Mouse (Mus musculus) E14TG2a.4 (cell line): ENCODE data around the gene Gm10721.
"Not testable (repeated sequence)": the region's sequence is repeated elsewhere in the genome, so short reads cannot be mapped to it uniquely, and the experiment has no call there.

Source experiments
- H3K27me3 ChIP-seq: 2 replicates; pipeline ENCODE4 v1.6.1; 2014; ENCODE audit warnings: low read length, control low read depth; ENCODE audit not compliant: insufficient read depth
- H3K36me3 ChIP-seq: 2 replicates; pipeline ENCODE4 v1.6.1; 2014; ENCODE audit warnings: low read length, control low read depth; ENCODE audit not compliant: insufficient read depth
- H3K4me1 ChIP-seq: replicated peaks from 2 replicates; pipeline ENCODE4 v1.6.1; 2014; ENCODE audit warnings: low read depth, low read length, control low read depth
- H3K4me3 ChIP-seq: replicated peaks from 2 replicates; pipeline ENCODE4 v1.5.1; 2014; ENCODE audit warnings: mild to moderate bottlenecking, low read length
- H3K9me3 ChIP-seq: 2 replicates; pipeline ENCODE4 v1.6.1; 2014; ENCODE audit warnings: low read length, control low read depth
- NANOG ChIP-seq: IDR thresholded peaks from 2 replicates; pipeline ENCODE4 v1.6.1; 2014; ENCODE audit warnings: borderline replicate concordance, low read length, mixed read lengths

Gm10721 gene

DNA sequence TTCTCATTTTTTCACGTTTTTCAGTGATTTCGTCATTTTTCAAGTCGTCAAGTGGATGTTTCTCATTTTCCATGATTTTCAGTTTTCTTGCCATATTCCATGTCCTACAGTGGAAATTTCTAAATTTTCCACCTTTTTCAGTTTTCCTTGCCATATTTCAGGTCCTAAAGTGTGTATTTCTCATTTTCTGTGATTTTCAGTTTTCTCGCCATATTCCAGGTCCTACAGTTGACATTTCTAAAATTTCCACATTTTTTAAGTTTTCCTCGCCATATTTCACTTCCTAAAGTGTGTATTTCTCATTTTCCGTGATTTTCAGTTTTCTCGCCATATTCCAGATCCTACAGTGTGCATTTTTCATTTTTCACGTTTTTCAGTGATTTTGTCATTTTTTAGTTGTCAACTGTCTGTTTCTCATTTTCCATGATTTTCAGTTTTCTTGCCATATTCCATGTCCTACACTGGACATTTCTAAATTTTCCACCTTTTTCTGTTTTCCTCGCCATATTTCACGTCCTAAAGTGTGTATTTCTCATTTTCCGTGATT, at the start of gene Gm10721:
Gene Gm10721 (plus strand): TSS at position 408 of the 547 bp plus-strand sequence.
- H3K27me3 ChIP-seq, H3K4me3 ChIP-seq, H3K9me3 ChIP-seq, H3K36me3 ChIP-seq, H3K4me1 ChIP-seq: not testable (repeated sequence)

DNA sequence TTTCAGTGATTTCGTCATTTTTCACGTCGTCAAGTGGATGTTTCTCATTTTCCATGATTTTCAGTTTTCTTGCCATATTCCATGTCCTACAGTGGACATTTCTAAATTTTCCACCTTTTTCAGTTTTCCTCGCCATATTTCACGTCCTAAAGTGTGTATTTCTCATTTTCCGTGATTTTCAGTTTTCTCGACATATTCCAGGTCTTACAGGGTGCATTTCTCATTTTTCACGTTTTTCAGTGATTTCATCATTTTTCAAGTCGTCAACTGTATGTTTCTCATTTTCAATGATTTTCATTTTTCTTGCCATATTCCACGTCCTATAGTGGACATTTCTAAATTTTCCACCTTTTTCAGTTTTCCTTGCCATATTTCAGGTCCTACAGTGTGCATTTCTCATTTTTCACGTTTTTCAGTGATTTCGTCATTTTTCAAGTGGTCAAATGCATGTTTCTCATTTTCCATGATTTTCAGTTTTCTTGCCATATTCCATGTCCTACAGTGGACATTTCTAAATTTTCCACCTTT, 12.4 kb upstream of the Gm10721 start, which contains the start of gene Gm10722:
Gene Gm10722 (plus strand): TSS at position 478 of the 528 bp plus-strand sequence.
- not testable (repeated sequence) for H3K36me3 ChIP-seq, H3K4me3 ChIP-seq, H3K27me3 ChIP-seq, H3K9me3 ChIP-seq, H3K4me1 ChIP-seq

DNA sequence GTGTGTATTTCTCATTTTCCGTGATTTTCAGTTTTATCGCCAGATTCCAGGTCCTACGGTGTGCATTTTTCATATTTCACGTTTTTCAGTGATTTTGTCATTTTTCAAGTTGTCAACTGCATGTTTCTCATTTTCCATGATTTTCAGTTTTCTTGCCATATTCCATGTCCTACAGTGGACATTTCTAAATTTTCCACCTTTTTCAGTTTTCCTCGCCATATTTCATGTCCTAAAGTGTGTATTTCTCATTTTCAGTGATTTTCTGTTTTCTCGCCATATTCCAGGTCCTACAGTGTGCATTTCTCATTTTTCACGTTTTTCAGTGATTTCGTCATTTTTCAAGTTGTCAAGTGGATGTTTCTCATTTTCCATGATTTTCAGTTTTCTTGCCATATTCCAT, 11.9 kb upstream of the Gm10721 start:
- not testable (repeated sequence) for H3K9me3 ChIP-seq, H3K4me1 ChIP-seq, H3K4me3 ChIP-seq, H3K36me3 ChIP-seq, H3K27me3 ChIP-seq

DNA sequence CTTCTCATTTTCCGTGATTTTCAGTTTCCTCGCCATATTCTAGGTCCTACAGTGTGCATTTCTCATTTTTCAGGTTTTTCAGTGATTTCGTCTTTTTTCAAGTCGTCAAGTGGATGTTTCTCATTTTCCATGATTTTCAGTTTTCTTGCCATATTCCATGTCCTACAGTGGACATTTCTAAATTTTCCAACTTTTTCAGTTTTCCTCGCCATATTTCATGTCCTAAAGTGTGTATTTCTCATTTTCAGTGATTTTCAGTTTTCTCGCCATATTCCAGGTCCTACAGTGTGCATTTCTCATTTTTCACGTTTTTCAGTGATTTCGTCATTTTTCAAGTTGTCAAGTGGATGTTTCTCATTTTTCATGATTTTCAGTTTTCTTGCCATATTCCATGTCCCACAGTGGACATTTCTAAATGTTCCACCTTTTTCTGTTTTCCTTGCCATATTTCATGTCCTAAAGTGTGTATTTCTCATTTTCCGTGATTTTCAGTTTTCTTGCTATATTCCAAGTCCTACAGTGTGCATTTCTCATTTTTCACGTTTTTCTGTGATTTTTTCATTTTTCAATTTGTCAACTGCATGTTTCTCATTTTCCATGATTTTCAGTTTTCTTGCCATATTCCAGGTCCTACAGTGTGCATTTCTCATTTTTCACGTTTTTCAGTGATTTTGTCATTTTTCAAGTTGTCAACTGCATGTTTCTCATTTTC, 10.8 kb upstream of the Gm10721 start:
- not testable (repeated sequence) for H3K36me3 ChIP-seq, H3K4me1 ChIP-seq, H3K27me3 ChIP-seq, H3K9me3 ChIP-seq, H3K4me3 ChIP-seq
- TF ChIP-seq NANOG, result 0 out of 2 replicates have a peak, but pooled peaks have one; percentile 21

DNA sequence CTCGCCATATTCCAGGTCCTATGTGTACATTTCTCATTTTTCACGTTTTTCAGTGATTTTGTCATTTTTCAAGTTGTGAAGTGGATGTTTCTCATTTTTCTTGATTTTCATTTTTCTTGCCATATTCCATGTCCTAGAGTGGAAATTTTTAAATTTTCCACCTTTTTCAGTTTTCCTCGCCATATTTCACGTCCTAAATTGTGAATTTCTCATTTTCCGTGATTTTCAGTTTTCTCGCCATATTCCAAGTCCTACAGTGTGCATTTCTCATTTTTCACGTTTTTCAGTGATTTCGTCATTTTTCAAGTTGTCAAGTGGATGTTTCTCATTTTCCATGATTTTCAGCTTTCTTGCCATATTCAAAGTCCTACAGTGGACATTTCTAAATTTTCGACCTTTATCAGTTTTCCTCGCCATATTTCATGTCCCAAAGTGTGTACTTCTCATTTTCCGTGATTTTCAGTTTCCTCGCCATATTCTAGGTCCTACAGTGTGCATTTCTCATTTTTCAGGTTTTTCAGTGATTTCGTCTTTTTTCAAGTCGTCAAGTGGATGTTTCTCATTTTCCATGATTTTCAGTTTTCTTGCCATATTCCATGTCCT, 10.0 kb upstream of the Gm10721 start, which contains the start of gene Gm11168:
Gene Gm11168 (plus strand): TSS at position 553 of the 603 bp plus-strand sequence.
- H3K4me3 ChIP-seq, H3K27me3 ChIP-seq, H3K9me3 ChIP-seq, H3K36me3 ChIP-seq, H3K4me1 ChIP-seq: not testable (repeated sequence)

DNA sequence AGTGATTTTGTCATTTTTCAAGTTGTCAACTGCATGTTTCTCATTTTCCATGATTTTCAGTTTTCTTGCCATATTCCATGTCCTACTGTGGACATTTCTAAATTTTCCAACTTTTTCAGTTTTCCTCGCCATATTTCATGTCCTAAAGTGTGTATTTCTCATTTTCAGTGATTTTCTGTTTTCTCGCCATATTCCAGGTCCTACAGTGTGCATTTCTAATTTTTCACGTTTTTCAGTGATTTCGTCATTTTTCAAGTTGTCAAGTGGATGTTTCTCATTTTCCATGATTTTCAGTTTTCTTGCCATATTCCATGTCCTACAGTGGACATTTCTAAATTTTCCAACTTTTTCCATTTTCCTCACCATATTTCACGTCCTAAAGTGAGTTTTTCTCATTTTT, 6.8 kb upstream of the Gm10721 start:
- not testable (repeated sequence) for H3K27me3 ChIP-seq, H3K4me1 ChIP-seq, H3K9me3 ChIP-seq, H3K36me3 ChIP-seq, H3K4me3 ChIP-seq

DNA sequence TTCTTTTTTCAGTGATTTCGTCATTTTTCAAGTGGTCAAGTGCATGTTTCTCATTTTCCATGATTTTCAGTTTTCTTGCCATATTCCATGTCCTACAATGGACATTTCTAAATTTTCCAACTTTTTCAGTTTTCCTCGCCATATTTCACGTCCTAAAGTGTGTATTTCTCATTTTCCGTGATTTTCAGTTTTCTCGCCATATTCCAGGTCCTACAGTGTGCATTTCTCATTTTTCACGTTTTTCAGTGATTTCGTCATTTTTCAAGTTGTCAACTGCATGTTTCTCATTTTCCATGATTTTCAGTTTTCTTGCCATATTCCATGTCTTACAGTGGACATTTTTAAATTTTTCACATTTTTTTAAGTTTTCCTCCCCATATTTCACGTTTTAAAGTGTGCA, 6.3 kb upstream of the Gm10721 start:
- H3K27me3 ChIP-seq, H3K9me3 ChIP-seq, H3K4me1 ChIP-seq, H3K36me3 ChIP-seq, H3K4me3 ChIP-seq: not testable (repeated sequence)

DNA sequence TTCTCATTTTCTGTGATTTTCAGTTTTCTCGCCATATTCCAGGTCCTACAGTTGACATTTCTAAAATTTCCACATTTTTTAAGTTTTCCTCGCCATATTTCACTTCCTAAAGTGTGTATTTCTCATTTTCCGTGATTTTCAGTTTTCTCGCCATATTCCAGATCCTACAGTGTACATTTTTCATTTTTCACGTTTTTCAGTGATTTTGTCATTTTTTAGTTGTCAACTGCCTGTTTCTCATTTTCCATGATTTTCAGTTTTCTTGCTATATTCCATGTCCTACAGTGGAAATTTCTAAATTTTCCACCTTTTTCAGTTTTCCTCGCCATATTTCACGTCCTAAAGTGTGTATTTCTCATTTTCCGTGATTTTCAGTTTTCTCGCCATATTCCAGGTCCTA, 5.7 kb upstream of the Gm10721 start:
- not testable (repeated sequence) for H3K9me3 ChIP-seq, H3K4me1 ChIP-seq, H3K4me3 ChIP-seq, H3K27me3 ChIP-seq, H3K36me3 ChIP-seq

DNA sequence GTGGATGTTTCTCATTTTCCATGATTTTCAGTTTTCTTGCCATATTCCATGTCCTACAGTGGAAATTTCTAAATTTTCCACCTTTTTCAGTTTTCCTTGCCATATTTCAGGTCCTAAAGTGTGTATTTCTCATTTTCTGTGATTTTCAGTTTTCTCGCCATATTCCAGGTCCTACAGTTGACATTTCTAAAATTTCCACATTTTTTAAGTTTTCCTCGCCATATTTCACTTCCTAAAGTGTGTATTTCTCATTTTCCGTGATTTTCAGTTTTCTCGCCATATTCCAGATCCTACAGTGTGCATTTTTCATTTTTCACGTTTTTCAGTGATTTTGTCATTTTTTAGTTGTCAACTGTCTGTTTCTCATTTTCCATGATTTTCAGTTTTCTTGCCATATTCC, 3.6 kb upstream of the Gm10721 start:
- not testable (repeated sequence) for H3K36me3 ChIP-seq, H3K4me3 ChIP-seq, H3K4me1 ChIP-seq, H3K9me3 ChIP-seq, H3K27me3 ChIP-seq

DNA sequence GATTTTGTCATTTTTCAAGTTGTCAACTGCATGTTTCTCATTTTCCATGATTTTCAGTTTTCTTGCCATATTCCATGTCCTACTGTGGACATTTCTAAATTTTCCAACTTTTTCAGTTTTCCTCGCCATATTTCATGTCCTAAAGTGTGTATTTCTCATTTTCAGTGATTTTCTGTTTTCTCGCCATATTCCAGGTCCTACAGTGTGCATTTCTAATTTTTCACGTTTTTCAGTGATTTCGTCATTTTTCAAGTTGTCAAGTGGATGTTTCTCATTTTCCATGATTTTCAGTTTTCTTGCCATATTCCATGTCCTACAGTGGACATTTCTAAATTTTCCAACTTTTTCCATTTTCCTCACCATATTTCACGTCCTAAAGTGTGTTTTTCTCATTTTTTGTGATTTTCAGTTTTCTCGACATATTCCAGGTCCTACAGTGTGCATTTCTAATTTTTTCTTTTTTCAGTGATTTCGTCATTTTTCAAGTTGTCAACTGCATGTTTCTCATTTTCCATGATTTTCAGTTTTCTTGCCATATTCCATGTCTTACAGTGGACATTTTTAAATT, 802 bp upstream of the Gm10721 start:
- H3K4me1 ChIP-seq, H3K36me3 ChIP-seq, H3K4me3 ChIP-seq, H3K27me3 ChIP-seq, H3K9me3 ChIP-seq: not testable (repeated sequence)

DNA sequence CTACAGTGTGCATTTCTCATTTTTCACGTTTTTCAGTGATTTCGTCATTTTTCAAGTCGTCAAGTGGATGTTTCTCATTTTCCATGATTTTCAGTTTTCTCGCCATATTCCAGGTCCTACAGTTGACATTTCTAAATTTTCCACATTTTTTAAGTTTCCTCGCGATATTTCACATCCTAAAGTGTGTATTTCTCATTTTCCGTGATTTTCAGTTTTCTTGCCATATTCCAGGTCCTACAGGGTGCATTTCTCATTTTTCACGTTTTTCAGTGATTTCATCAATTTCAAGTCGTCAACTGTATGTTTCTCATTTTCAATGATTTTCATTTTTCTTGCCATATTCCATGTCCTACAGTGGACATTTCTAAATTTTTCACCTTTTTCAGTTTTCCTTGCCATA, 2.4 kb downstream of the Gm10721 start, which contains the start of gene Gm10720:
Gene Gm10720 (plus strand): TSS at position 301 of the 400 bp plus-strand sequence.
- not testable (repeated sequence) for H3K4me1 ChIP-seq, H3K9me3 ChIP-seq, H3K36me3 ChIP-seq, H3K4me3 ChIP-seq, H3K27me3 ChIP-seq

DNA sequence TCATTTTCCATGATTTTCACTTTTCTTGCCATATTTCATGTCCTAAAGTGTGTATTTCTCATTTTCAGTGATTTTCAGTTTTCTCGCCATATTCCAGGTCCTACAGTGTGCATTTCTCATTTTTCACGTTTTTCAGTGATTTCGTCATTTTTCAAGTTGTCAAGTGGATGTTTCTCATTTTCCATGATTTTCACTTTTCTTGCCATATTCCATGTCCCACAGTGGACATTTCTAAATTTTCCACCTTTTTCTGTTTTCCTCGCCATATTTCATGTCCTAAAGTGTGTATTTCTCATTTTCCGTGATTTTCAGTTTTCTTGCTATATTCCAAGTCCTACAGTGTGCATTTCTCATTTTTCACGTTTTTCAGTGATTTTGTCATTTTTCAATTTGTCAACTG, 3.0 kb downstream of the Gm10721 start:
- H3K4me3 ChIP-seq, H3K27me3 ChIP-seq, H3K36me3 ChIP-seq, H3K9me3 ChIP-seq, H3K4me1 ChIP-seq: not testable (repeated sequence)

DNA sequence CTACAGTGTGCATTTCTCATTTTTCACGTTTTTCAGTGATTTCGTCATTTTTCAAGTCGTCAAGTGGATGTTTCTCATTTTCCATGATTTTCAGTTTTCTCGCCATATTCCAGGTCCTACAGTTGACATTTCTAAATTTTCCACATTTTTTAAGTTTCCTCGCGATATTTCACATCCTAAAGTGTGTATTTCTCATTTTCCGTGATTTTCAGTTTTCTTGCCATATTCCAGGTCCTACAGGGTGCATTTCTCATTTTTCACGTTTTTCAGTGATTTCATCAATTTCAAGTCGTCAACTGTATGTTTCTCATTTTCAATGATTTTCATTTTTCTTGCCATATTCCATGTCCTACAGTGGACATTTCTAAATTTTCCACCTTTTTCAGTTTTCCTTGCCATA, 4.2 kb downstream of the Gm10721 start, which contains the start of gene Gm10719:
Gene Gm10719 (plus strand): TSS at position 301 of the 400 bp plus-strand sequence.
- H3K36me3 ChIP-seq, H3K4me3 ChIP-seq, H3K9me3 ChIP-seq, H3K4me1 ChIP-seq, H3K27me3 ChIP-seq: not testable (repeated sequence)

DNA sequence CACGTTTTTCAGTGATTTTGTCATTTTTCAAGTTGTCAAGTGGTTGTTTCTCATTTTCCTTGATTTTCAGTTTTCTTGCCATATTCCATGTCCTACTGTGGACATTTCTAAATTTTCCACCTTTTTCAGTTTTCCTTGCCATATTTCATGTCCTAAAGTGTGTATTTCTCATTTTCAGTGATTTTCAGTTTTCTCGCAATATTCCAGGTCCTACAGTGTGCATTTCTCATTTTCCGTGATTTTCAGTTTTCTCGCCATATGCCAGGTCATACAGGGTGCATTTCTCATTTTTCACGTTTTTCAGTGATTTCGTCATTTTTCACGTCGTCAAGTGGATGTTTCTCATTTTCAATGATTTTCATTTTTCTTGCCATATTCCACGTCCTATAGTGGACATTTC, 6.0 kb downstream of the Gm10721 start:
- not testable (repeated sequence) for H3K9me3 ChIP-seq, H3K4me3 ChIP-seq, H3K4me1 ChIP-seq

More for the DNA sequence above, 6.0 kb downstream of the Gm10721 start:
- not testable (repeated sequence) for H3K36me3 ChIP-seq, H3K27me3 ChIP-seq
